Mouse (Mus musculus) kidney, postnatal 14 days (tissue): ENCODE results near the gene Bcl9.

Source experiments
- DNase-seq: peaks from one replicate; pipeline ENCODE4 v3.0.0; 2022; ENCODE audit warnings: mixed read lengths

The Bcl9 gene

GRCm38 (mm10) chr3:97294334-97294733 lies 3.4 kb downstream of the Bcl9 start:
- no peak for DNase-seq

- DNase-seq: no peak
These were observed 12.8 kb downstream of the Bcl9 start for GRCm38 (mm10) chr3:97284878-97285277.

- no peak for DNase-seq
These were observed 13.7 kb downstream of the Bcl9 start for GRCm38 (mm10) chr3:97284056-97284455.

- no peak for DNase-seq
These were observed 16.3 kb downstream of the Bcl9 start for GRCm38 (mm10) chr3:97281426-97281825.

- no peak for DNase-seq
These were observed 22.0 kb downstream of the Bcl9 start for GRCm38 (mm10) chr3:97275708-97276107.

- peak; percentile 56 for DNase-seq
These were observed 23.0 kb downstream of the Bcl9 start for GRCm38 (mm10) chr3:97274516-97275230.

- DNase-seq: no peak
These were observed 23.8 kb downstream of the Bcl9 start for GRCm38 (mm10) chr3:97273876-97274275.

GRCm38 (mm10) chr3:97265667-97266415 lies 31.9 kb downstream of the Bcl9 start:
- DNase-seq: no peak

- no peak for DNase-seq
These were observed 35.5 kb downstream of the Bcl9 start for GRCm38 (mm10) chr3:97262235-97262634.

- no peak for DNase-seq
These were observed 41.9 kb downstream of the Bcl9 start for GRCm38 (mm10) chr3:97255706-97256339.

- no peak for DNase-seq
These were observed 42.8 kb downstream of the Bcl9 start for GRCm38 (mm10) chr3:97254861-97255465.

GRCm38 (mm10) chr3:97253823-97254600 lies 43.7 kb downstream of the Bcl9 start:
- no peak for DNase-seq

GRCm38 (mm10) chr3:97252896-97253295 lies 44.8 kb downstream of the Bcl9 start:
- no peak for DNase-seq

- no peak for DNase-seq
These were observed 55.0 kb downstream of the Bcl9 start for GRCm38 (mm10) chr3:97242629-97243167.

- no peak for DNase-seq
These were observed 55.9 kb downstream of the Bcl9 start for GRCm38 (mm10) chr3:97241826-97242225.

GRCm38 (mm10) chr3:97239793-97240192 lies 57.9 kb downstream of the Bcl9 start:
- DNase-seq: no peak

- DNase-seq: no peak
These were observed 58.4 kb downstream of the Bcl9 start for GRCm38 (mm10) chr3:97239316-97239715.

- no peak for DNase-seq
These were observed 59.2 kb downstream of the Bcl9 start for GRCm38 (mm10) chr3:97238521-97238920.

GRCm38 (mm10) chr3:97237403-97237802 lies 60.3 kb downstream of the Bcl9 start:
- no peak for DNase-seq

- DNase-seq: no peak
These were observed 62.9 kb downstream of the Bcl9 start for GRCm38 (mm10) chr3:97234797-97235196.

- no peak for DNase-seq
These were observed 65.4 kb downstream of the Bcl9 start for GRCm38 (mm10) chr3:97232328-97232727.

- DNase-seq: no peak
These were observed 65.9 kb downstream of the Bcl9 start for GRCm38 (mm10) chr3:97231857-97232256.
